Mouse (Mus musculus): Measurements from ENCODE around the gene Rab29.
"Not testable (repeated sequence)": the region's sequence is repeated elsewhere in the genome, so short reads cannot be mapped to it uniquely, and the experiment has no call there.

Rab29 gene

GRCm38 (mm10) chr1:131844883-131845282 lies 22.1 kb upstream of the Rab29 start:
- in situ Hi-C loops (cut with MboI; ENCODE audit: low pct_unique_long_range_greater_than_20kb in 1 of 2, low sequenced_read_pairs in 2 of 2, unreplicated experiment in 1 of 2), result no loop called here

- in situ Hi-C loops (cut with MboI; ENCODE audit: low pct_unique_long_range_greater_than_20kb in 1 of 2, low sequenced_read_pairs in 2 of 2, unreplicated experiment in 1 of 2), result no loop called here
Observed at GRCm38 (mm10) chr1:131846255-131846654, 20.8 kb upstream of the Rab29 start.

DNA sequence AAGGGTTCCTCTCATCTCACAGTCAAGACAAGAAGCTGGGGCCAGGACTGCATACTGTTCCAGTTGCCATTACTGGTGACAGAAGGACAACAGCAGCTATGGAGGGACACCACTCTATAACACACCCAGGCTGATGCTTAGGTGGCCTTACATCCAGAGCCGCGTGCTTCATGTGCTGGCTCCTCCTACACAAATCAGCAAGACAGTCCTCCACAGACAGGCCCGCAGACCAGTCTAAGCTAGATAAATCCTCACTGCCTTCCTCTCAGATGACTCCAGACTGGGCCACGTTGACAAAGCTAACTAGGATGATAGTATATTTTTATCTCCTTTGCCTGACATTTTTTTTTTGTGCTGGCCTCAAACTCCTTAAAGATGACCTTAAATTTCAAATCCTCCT lies 5.2 kb upstream of the Rab29 start:
- in situ Hi-C loops (cut with MboI; ENCODE audit: low pct_unique_long_range_greater_than_20kb in 1 of 2, low sequenced_read_pairs in 2 of 2, unreplicated experiment in 1 of 2), result no loop called here

DNA sequence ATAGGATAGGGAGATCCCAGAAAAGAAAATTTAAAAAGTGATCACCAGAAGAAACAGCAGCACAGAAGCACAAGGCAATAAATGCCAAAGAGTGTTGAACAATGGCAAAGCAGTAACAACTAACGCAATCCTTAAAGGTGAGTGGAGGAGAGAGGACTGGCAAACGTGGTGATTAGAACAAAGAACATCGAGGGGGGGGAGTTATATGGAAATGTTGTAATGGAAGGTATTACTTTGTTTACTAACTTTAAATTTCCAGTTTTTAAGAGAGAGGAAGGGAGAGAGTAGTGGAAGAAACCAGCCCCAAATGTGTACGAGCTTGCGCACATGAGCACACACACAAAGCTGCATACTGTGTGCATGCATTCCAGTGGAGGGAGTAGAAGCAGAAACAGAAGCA lies 1.4 kb upstream of the Rab29 start:
- in situ Hi-C loops (cut with MboI; ENCODE audit: low pct_unique_long_range_greater_than_20kb in 1 of 2, low sequenced_read_pairs in 2 of 2, unreplicated experiment in 1 of 2), result no loop called here

DNA sequence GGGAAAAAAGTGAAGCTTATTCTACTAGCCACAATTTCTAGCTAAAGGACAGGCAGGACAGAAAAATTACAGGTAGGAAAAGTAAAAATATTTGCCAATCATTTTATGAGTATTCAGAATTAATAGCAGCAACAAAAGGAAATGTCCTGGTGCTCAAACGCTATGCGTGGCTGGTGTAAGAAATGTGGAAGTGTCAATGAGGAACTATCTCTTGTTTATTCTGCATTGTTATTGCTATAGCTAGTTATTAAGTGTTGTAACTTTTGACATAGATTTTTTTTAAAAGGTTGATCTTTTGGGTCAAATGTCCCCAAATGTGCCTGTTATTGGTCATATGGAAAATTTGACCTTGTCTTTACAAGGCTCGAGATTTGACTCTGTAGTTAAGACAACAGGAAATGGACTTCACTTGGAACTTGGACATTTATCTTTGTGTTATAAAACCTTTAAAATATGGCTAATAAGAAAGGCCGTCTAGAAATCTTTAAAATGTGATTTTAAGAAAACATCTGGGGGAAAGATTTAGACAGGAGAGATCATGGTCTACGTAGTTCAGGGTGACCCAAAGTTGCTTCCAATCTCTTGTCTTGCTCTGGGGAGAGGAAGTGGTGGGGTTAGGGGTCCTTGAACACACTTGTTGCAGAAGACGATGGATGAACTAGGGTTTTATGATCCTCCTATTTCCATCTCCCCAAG lies 572 bp upstream of the Rab29 start:
- in situ Hi-C loops (cut with MboI; ENCODE audit: low pct_unique_long_range_greater_than_20kb in 1 of 2, low sequenced_read_pairs in 2 of 2, unreplicated experiment in 1 of 2), result no loop called here

GRCm38 (mm10) chr1:131867946-131868290 lies 894 bp downstream of the Rab29 start:
- in situ Hi-C loops (cut with MboI; ENCODE audit: low pct_unique_long_range_greater_than_20kb in 1 of 2, low sequenced_read_pairs in 2 of 2, unreplicated experiment in 1 of 2), result no loop called here

DNA sequence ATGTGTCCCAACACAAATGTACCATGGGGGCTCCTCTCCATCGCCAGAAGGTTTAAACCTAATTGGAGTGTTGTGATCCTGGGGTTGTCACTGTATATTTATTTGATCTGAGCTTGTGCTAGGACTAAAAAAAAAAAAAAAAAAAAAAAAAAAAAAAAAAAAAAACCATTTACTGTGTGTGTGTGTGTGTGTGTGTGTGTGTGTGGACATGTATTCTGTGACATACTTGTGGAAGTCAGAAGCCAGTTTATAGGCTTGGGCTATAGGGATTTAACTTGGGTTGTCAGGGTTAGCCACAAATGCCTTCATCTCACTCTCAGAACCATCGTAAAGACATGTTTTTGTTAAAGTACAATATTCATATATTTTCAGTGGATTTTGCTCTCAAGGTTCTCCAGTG lies 2.5 kb downstream of the Rab29 start:
- in situ Hi-C loops (cut with MboI; ENCODE audit: low pct_unique_long_range_greater_than_20kb in 1 of 2, low sequenced_read_pairs in 2 of 2, unreplicated experiment in 1 of 2), result no loop called here

DNA sequence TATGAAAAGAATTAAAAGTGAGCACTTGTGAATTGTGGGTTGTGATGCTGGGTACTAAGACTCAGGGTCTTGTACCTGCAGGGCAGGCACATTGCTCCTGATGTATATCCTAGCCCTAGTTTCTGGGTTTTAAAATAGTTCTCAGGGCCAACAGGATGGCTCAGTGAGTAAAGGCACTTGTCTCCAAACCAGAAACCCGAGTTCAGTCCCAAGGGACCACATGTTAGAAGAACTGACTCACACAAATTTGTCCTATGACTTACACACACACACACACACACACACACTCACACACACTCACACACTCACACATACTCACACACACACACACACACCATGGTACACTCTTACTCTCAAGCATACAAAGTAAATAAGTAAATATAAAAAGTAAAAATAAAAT lies 5.8 kb downstream of the Rab29 start:
- in situ Hi-C loops (cut with MboI; ENCODE audit: low pct_unique_long_range_greater_than_20kb in 1 of 2, low sequenced_read_pairs in 2 of 2, unreplicated experiment in 1 of 2), result no loop called here

GRCm38 (mm10) chr1:131879816-131880215 lies 12.8 kb downstream of the Rab29 start:
- in situ Hi-C loops (cut with MboI; ENCODE audit: low pct_unique_long_range_greater_than_20kb in 1 of 2, low sequenced_read_pairs in 2 of 2, unreplicated experiment in 1 of 2), result no loop called here

DNA sequence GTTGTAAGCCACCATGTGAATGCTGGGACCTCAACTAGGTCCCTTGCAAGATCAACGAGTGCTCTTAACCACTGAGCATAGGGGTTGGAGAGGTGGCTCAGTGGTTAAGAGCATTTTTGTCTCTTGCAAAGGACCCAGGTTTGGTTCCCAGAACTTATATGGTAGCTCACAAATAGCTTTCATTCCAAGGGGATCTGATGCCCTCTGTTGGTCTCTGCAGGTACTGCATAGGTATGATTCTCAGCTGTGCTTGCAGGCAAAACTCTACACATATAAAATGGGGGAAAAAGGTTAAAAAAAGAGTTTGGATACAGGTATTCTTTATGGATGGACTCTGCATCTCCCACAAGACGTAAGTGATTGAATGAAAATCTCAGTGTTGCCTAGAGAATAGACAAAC lies 15.8 kb downstream of the Rab29 start:
- in situ Hi-C loops (cut with MboI; ENCODE audit: low pct_unique_long_range_greater_than_20kb in 1 of 2, low sequenced_read_pairs in 2 of 2, unreplicated experiment in 1 of 2), result no loop called here

DNA sequence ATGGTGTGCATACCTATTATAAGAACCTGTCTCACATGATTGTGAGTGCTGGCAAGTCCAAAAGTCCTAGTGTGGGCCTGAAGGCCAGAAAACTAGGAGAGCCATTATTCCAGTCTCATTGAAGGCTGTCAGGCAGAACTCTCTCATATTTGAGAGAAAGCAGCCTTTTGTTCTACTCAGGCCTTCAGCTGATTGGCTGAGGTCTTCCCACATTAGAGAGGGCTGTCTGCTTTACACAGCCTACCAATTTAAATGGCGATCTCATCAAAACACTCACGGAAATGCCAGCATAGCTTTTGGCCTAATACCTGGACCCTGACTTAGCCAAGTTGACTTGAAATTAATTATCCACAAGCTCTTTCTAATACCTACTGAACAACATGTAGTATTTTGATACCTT lies 19.1 kb downstream of the Rab29 start:
- in situ Hi-C loops (cut with MboI; ENCODE audit: low pct_unique_long_range_greater_than_20kb in 1 of 2, low sequenced_read_pairs in 2 of 2, unreplicated experiment in 1 of 2), result no loop called here

DNA sequence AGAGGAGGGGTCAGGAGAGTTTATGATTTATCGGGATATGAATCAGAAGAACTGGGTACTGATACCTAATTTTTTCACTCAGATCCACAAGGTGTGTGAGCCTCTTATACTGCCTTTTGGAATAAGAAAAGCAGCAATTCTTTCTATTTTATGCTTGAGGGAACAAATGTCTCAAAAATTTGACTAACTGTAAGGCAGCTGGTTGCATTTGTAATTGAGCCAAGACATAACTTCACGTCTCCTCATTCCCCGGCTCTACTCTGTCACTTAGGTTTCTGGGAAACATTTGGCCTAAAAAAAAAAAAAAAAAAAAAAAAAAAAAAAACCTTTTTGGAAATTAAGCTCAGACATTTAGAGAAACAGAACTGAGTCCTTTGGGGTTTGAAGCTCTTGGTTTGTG lies 19.6 kb downstream of the Rab29 start:
- in situ Hi-C loops (cut with MboI; ENCODE audit: low pct_unique_long_range_greater_than_20kb in 1 of 2, low sequenced_read_pairs in 2 of 2, unreplicated experiment in 1 of 2), result no loop called here

DNA sequence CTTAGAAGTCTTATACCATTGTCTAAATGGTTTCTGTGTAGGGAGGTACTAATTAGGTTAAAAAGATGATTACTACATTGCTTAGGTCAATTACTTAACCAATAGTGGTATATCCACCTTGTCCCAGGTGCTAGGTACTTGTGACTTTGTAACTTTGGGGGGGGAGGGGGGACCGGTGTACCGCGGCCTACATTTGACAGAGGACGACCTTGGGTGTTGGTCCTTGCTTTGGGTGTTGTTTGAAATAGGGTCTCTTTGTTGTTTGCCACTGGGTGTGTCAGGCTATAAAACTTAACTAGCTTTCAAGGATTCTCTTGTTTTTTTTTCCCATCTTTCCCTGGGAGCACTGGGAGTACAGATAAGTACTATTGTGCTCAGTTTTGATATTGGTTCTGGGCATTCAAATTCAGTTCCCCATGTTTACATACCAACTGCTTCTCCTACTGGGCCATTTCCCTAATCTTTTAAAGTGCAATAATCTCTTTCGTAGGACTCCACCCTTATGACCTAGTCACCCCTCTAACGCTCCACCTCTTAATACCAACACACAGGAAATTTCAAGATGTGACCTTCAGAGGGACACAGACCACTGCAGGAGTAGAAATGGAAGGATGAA lies 23.1 kb downstream of the Rab29 start:
- in situ Hi-C loops (cut with MboI; ENCODE audit: low pct_unique_long_range_greater_than_20kb in 1 of 2, low sequenced_read_pairs in 2 of 2, unreplicated experiment in 1 of 2), result no loop called here

DNA sequence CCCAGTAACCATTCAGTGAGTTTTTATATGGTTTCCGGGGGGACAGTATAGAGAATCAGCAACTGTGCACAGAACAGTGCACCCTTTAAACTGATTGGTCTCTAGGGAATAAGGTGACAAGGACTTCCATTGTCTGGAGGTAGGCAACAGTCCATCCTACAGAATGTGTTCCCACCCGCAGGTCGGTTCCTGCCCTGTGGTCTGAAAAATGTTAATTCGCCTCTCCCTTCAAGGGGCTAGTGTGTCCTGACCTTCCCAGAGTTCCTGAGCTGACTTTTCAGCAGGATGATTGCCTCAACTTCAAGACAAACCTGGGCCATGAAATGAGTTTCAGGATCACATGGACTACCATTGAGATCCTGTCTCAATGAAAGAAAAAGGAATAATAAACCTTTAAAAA lies 24.4 kb downstream of the Rab29 start:
- in situ Hi-C loops (cut with MboI; ENCODE audit: low pct_unique_long_range_greater_than_20kb in 1 of 2, low sequenced_read_pairs in 2 of 2, unreplicated experiment in 1 of 2), result no loop called here

- in situ Hi-C loops (cut with MboI; ENCODE audit: low pct_unique_long_range_greater_than_20kb in 1 of 2, low sequenced_read_pairs in 2 of 2, unreplicated experiment in 1 of 2), result no loop called here
Observed at GRCm38 (mm10) chr1:131902679-131903078, 35.7 kb downstream of the Rab29 start.

- in situ Hi-C loops (cut with MboI; ENCODE audit: low pct_unique_long_range_greater_than_20kb in 1 of 2, low sequenced_read_pairs in 2 of 2, unreplicated experiment in 1 of 2), result no loop called here
Observed at GRCm38 (mm10) chr1:131903251-131903650, 36.2 kb downstream of the Rab29 start.

GRCm38 (mm10) chr1:131905497-131905896 lies 38.5 kb downstream of the Rab29 start:
- in situ Hi-C loops (cut with MboI; ENCODE audit: low pct_unique_long_range_greater_than_20kb in 1 of 2, low sequenced_read_pairs in 2 of 2, unreplicated experiment in 1 of 2), result no loop called here

DNA sequence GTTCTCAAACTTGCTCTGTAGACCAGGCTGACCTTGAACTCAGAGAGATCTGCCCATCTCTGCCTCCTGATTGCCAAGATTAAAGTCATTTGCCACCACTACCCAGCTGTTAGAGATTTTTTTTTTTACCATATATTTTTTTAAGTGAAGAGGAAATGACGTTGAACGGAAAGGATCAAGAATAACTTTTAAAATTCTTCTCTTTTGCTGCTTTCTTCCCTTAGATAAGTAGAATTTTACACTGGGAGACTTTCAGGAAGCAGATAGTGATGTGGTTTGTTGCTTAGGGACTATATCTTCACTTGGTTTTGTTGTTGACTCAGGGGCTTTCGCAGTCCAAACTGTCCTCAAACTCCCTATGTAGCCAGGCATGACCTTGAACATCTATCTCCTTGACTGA lies 41.4 kb downstream of the Rab29 start:
- in situ Hi-C loops (cut with MboI; ENCODE audit: low pct_unique_long_range_greater_than_20kb in 1 of 2, low sequenced_read_pairs in 2 of 2, unreplicated experiment in 1 of 2), result no loop called here

DNA sequence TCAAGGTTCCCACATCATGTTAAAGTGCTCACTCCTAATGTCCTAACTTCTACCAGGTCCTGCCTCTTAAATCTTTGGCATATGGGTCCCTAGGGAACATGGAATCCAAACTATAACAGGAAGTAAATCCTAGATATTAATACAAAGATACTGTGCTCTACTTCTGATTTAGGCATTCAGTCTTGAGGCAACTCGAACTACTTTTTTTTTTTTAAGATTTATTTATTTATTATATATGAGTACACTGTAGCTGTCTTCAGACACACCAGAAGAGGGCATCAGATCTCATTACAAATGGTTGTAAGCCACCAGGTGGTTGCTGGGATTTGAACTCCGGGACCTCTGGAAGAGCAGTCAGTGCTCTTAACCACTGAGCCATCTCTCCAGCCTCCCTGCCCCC lies 42.2 kb downstream of the Rab29 start:
- in situ Hi-C loops (cut with MboI; ENCODE audit: low pct_unique_long_range_greater_than_20kb in 1 of 2, low sequenced_read_pairs in 2 of 2, unreplicated experiment in 1 of 2), result not testable (repeated sequence)

- in situ Hi-C loops (cut with MboI; ENCODE audit: low pct_unique_long_range_greater_than_20kb in 1 of 2, low sequenced_read_pairs in 2 of 2, unreplicated experiment in 1 of 2), result no loop called here
Observed at GRCm38 (mm10) chr1:131910001-131910648, 43.1 kb downstream of the Rab29 start, which contains the start of gene Nucks1. Gene Nucks1 (plus strand): TSS chr1:131910534.
